Mouse (Mus musculus): ENCODE results near the gene Gm42517. TPM values are rescaled to one million over a fixed set of nuclear protein-coding genes. Genes with fewer than 3 reads are reported as not detected.

The Gm42517 gene
- polyA plus RNA-seq, 1 experiment: 0.37 TPM

GRCm38 (mm10) chr5:108376059-108376458 lies 8.3 kb upstream of the Gm42517 start:
- Histone ChIP-seq H3K27ac (ENCODE audit: insufficient read depth, low read length) (no peak overlapping the region), H3K4me3 (ENCODE audit: insufficient read depth, low read length) (no peak overlapping the region), H3K4me1 (ENCODE audit: control insufficient read depth, insufficient read depth, low read length) (no peaks in the 10 kb centered on the region)
- no peak for TF ChIP-seq POLR2A (IDR thresholded peaks at IDR 0.05; ENCODE audit: low read depth, low read length)
- TF ChIP-seq CTCF (IDR thresholded peaks at IDR 0.05; ENCODE audit: borderline replicate concordance, insufficient read depth, low read length): no peak

GRCm38 (mm10) chr5:108374079-108374478 lies 6.4 kb upstream of the Gm42517 start:
- H3K4me3 ChIP-seq (ENCODE audit: insufficient read depth, low read length): no peak overlapping the region
- TF ChIP-seq CTCF (IDR thresholded peaks at IDR 0.05; ENCODE audit: borderline replicate concordance, insufficient read depth, low read length): no peak
- TF ChIP-seq POLR2A (IDR thresholded peaks at IDR 0.05; ENCODE audit: low read depth, low read length): no peak

GRCm38 (mm10) chr5:108369964-108370363 lies 2.2 kb upstream of the Gm42517 start:
- Histone ChIP-seq H3K4me1 (ENCODE audit: control insufficient read depth, insufficient read depth, low read length) (peaks cover 3% of the 10 kb centered on the region; the same call in 1 of the 2 replicates), H3K27ac (ENCODE audit: insufficient read depth, low read length) (no peak overlapping the region)
- no peak for TF ChIP-seq POLR2A (IDR thresholded peaks at IDR 0.05; ENCODE audit: low read depth, low read length)
- TF ChIP-seq CTCF (IDR thresholded peaks at IDR 0.05; ENCODE audit: borderline replicate concordance, insufficient read depth, low read length): no peak

More at GRCm38 (mm10) chr5:108374079-108374478, 6.4 kb upstream of the Gm42517 start:
- Histone ChIP-seq H3K4me1 (ENCODE audit: control insufficient read depth, insufficient read depth, low read length) (no peaks in the 10 kb centered on the region), H3K27ac (ENCODE audit: insufficient read depth, low read length) (no peak overlapping the region)

GRCm38 (mm10) chr5:108368851-108369621 lies 1.3 kb upstream of the Gm42517 start:
- TF ChIP-seq POLR2A (IDR thresholded peaks at IDR 0.05; ENCODE audit: low read depth, low read length) (no peak), CTCF (IDR thresholded peaks at IDR 0.05; ENCODE audit: borderline replicate concordance, insufficient read depth, low read length) (no peak)
- H3K27ac ChIP-seq (ENCODE audit: insufficient read depth, low read length): no peak overlapping the region

More at GRCm38 (mm10) chr5:108369964-108370363, 2.2 kb upstream of the Gm42517 start:
- H3K4me3 ChIP-seq (ENCODE audit: insufficient read depth, low read length): no peak overlapping the region

GRCm38 (mm10) chr5:108368446-108368845 lies 724 bp upstream of the Gm42517 start:
- Histone ChIP-seq H3K27ac (ENCODE audit: insufficient read depth, low read length) (no peak overlapping the region), H3K4me1 (ENCODE audit: control insufficient read depth, insufficient read depth, low read length) (peaks cover 3% of the 10 kb centered on the region; the same call in 1 of the 2 replicates), H3K4me3 (ENCODE audit: insufficient read depth, low read length) (peak overlapping the region; percentile 52)
- TF ChIP-seq CTCF (IDR thresholded peaks at IDR 0.05; ENCODE audit: borderline replicate concordance, insufficient read depth, low read length) (no peak), POLR2A (IDR thresholded peaks at IDR 0.05; ENCODE audit: low read depth, low read length) (no peak)

More at GRCm38 (mm10) chr5:108368851-108369621, 1.3 kb upstream of the Gm42517 start:
- H3K4me3 ChIP-seq (ENCODE audit: insufficient read depth, low read length): peak overlapping the region; percentile 52
- H3K4me1 ChIP-seq (ENCODE audit: control insufficient read depth, insufficient read depth, low read length): peaks cover 3% of the 10 kb centered on the region; the same call in 1 of the 2 replicates

- Histone ChIP-seq H3K27ac (ENCODE audit: insufficient read depth, low read length) (no peak overlapping the region), H3K4me3 (ENCODE audit: insufficient read depth, low read length) (peak overlapping the region; percentile 5; the same call in 1 of the 2 replicates), H3K4me1 (ENCODE audit: control insufficient read depth, insufficient read depth, low read length) (peaks cover 3% of the 10 kb centered on the region; the same call in 1 of the 2 replicates)
- TF ChIP-seq CTCF (IDR thresholded peaks at IDR 0.05; ENCODE audit: borderline replicate concordance, insufficient read depth, low read length) (no peak), POLR2A (IDR thresholded peaks at IDR 0.05; ENCODE audit: low read depth, low read length) (no peak)
Observed at GRCm38 (mm10) chr5:108366984-108367841, 509 bp downstream of the Gm42517 start.

- Histone ChIP-seq H3K4me1 (ENCODE audit: control insufficient read depth, insufficient read depth, low read length) (peaks cover 3% of the 10 kb centered on the region; the same call in 1 of the 2 replicates), H3K27ac (ENCODE audit: insufficient read depth, low read length) (no peak overlapping the region), H3K4me3 (ENCODE audit: insufficient read depth, low read length) (peak overlapping the region; percentile 5; the same call in 1 of the 2 replicates)
- TF ChIP-seq CTCF (IDR thresholded peaks at IDR 0.05; ENCODE audit: borderline replicate concordance, insufficient read depth, low read length): no peak
- no peak for TF ChIP-seq POLR2A (IDR thresholded peaks at IDR 0.05; ENCODE audit: low read depth, low read length)
Observed at GRCm38 (mm10) chr5:108366328-108366983, 1.3 kb downstream of the Gm42517 start.

- H3K4me3 ChIP-seq (ENCODE audit: insufficient read depth, low read length): no peak overlapping the region
- H3K4me1 ChIP-seq (ENCODE audit: control insufficient read depth, insufficient read depth, low read length): peaks cover 3% of the 10 kb centered on the region; the same call in 1 of the 2 replicates
- no peak for TF ChIP-seq CTCF (IDR thresholded peaks at IDR 0.05; ENCODE audit: borderline replicate concordance, insufficient read depth, low read length)
- no peak for TF ChIP-seq POLR2A (IDR thresholded peaks at IDR 0.05; ENCODE audit: low read depth, low read length)
- H3K27ac ChIP-seq (ENCODE audit: insufficient read depth, low read length): no peak overlapping the region
Observed at GRCm38 (mm10) chr5:108362330-108362729, 5.4 kb downstream of the Gm42517 start.

GRCm38 (mm10) chr5:108360211-108360610 lies 7.5 kb downstream of the Gm42517 start:
- H3K27ac ChIP-seq (ENCODE audit: insufficient read depth, low read length): no peak overlapping the region
- no peak for TF ChIP-seq CTCF (IDR thresholded peaks at IDR 0.05; ENCODE audit: borderline replicate concordance, insufficient read depth, low read length)
- no peak for TF ChIP-seq POLR2A (IDR thresholded peaks at IDR 0.05; ENCODE audit: low read depth, low read length)
- H3K4me3 ChIP-seq (ENCODE audit: insufficient read depth, low read length): no peak overlapping the region
- no peaks in the 10 kb centered on the region for H3K4me1 ChIP-seq (ENCODE audit: control insufficient read depth, insufficient read depth, low read length)
